Mouse (Mus musculus): ENCODE data around the gene Ccpg1os.

DNA sequence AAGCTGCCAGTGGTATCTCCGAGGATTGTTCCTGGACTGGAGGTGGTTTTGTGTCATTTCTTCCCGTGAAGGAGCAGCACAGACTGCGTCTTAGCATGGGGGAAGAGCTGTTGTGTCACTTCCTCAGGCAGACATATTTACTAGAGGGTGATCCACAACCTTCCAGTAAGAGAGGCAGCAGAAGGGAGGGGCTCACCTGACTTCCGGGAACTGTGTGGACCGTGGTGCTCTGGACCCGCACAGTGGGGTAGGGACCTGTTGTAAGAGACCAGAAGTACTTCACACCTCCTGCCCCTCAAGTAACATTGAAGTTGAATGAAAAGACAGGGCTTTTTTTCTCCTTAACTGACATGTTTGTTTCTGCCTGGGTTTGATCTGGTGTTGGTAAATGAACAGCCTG, 19.9 kb upstream of the Ccpg1os start:
- TF ChIP-seq CTCF (IDR thresholded peaks at IDR 0.05) (no peak), EP300 (IDR thresholded peaks at IDR 0.05) (no peak)

All from lung, postnatal 0 days (tissue).